Mouse (Mus musculus) layer of hippocampus, adult 18-20 months (tissue): ENCODE measurements at regions not wholly inside any gene's neighbourhood (a gene's known extent, or its start where the extent isn't known, plus 50 kb on each side); places are given as distances from the start of the nearest gene placed in this dataset.

Source experiments
- DNase-seq, 2 experiments: peaks; one replicate each; pipeline ENCODE4 v3.0.0; 2022; ENCODE audit warnings: low spot score in 2 of 2

DNA sequence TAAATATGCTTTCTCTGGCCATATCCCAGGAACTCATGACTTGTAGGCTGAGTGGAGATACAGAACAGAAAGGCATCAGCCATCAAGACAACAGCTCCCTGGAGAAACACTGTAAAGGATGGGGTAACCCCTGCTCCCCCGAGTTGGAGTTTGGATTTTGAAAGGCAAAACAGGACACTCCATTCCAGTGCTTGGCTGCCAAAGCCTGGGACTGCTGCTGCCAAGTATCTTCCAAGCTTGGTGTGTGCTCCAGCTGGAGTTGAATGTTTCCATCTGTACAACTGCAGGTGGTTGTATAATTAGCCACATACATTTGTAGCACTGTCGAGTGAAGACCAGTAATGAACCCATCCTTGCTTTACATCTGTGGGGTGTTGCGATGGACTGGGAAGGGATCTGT is 62.1 kb downstream of the 4933412E24Rik start:
- peak; percentile 72 to 91 for DNase-seq

DNA sequence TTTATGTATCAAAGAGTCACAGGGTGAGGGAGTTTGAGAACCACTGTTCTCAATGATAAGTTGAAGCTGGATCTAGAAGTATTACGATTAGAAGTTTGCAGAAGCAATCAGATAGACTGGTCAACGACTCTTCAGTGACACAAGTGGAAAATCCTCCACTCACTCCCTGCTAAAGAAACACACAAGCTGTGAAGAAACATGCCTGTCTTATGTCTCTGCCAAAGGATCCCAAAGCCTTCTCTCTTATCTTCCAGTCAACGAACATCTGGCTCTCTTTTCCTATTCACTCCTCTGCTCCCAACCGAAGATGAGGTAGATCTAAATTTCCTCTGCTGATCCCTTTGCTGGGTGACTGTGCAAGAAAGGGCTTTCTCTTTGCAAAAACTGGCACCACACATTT is 62.6 kb downstream of the 4933412E24Rik start:
- no peak for DNase-seq

DNA sequence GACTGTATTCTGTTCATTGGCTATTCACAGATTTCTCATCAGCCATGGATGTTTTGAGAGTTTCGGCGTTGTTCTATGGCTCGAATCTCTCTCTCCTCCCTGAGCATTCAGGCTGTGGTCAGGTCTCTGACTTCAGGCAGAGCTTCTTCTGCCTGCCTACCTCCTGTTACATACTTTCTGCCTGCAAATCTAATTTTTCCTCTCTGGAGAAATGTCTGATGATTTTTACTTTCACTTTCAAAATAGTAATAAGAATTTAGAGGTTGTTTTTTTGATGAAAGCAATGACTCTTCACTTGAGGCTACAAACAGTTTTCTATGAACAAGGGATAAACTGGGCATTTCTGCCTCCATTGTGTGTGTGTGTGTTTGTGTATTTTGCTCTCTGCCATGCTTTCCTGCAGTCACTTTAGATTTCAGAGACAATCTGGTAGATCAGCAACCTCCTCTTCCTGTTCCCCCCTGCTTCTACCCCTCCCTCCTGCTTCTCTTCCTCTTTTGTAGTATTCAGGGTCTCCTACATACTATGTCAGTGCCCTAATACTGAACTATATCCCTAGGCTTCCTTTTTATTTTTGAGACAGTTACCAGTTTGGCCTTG is 65.7 kb downstream of the 4933412E24Rik start:
- DNase-seq: no peak

DNA sequence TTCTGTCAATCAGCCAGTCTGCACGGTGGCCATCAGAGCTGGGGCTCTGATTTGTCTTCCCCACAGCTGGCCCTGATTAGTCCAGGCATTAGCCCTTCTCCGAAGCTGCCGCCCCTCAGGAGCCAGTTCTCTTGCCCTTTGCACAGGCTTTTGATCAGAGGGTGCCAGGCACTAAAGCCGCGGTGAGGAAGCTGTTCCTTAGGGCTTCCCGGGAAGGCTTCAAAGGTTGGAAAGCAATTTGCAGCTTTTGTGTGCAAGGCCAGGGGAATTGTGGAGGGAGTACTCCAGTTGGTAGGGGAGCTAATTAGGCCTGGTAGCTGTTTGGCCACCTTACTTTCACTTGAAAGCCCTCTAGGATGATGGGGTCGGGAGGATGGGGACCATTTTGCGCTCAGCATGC is 71.2 kb downstream of the 4933412E24Rik start:
- no peak for DNase-seq

DNA sequence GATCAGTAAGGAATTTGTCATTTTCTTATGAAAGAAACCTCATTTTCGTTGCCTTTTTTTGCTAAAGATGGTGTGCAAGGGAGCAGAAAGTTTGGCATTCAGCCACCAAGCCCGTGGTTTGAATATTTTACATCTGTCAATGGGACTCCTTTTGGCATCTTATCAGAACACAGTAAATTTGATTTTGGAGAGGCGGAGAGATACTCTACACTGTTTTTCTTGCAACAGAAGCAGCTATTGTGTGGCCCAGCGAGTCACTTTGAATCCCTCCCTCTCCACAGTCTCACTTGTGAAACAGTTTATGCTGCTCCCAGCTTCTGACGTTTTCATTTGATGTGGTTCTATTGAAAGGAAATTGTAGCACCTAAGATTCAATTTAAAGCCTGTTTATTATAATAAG is 79.9 kb downstream of the 4933412E24Rik start:
- peak in 1 of 2 experiments; percentile 63 for DNase-seq

DNA sequence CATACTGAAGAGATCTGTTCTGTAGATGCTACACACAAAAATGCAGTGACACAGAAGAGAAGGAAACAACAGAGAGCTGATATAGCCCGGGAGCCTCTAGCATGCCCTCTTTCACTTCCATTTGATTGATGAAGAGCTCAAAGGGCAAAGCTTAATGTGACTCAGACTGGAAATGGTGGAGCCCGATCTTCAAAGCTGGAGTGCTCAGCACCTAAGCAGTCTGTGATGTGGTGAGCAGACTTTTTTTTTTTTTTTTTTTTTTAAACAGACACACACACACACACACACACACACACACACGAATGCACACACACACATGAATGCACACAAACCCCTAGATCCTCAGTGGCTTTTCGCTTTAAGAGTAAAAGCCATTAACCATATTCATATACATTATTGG is 102.6 kb downstream of the 4933412E24Rik start:
- no peak for DNase-seq

DNA sequence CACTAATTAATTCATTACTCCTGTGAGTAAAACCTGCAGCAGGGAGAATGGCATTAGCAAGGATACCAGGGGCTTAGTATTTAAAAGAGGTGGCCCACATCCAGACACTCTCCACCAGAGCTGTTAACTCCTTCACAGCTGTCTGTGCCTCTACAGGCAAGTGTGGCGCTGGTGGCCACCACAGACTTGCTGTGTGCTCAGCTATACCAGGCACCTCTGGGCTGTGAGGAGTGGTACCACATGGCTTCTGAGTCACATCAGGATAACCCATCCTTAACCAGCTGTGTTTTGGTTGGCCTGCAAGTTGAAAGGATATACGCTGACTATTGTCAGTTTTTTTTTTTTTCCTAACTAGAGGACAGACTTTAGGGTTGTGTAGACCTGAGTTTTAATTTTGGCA is 108.1 kb downstream of the 4933412E24Rik start:
- DNase-seq: no peak

DNA sequence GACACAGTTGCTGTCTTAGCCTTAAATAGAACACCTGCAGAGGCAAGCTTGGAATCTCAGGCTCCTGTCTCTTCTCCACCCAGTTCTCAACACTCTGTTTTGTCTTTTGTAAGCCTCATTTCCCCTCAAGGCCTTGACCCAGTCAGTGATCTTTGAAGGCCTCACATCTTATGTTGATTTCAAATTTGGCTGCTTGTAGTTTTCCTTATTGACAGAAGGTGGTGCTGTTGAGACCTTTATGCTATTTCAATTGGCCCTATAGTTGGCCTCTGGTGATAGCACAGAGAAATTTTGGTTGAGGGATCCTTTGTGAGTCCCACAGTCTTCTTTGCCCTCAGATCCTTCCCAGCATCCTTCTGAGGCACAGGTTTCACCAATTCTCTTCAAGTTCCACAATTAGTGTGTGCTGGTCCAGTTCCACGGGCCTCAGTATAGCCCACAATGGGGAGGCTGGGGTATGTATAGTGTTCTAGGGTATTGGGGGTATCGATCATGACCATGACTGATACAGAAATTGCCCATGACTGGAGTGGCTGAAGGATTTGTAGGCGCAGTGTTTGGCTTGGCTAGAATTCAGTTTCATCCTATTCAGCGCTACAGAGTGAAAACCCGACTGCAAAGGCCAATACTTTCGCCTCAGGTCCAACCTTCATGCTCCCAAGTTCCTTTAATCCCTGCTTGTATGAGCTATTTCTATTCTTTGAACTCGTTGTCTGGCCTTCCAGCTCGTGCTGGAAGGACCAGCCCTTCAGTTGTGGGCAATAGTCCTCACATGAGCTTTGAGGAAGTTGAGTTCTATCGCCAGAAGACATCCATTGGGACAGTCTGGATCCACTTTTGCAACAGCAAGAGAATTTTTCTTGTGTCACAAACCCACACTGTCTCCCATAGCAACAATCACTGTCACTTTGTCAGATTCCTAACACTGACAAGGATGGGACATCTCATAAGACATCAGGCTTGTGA is 110.3 kb downstream of the 4933412E24Rik start:
- peak in 1 of 2 experiments; percentile 40 for DNase-seq

DNA sequence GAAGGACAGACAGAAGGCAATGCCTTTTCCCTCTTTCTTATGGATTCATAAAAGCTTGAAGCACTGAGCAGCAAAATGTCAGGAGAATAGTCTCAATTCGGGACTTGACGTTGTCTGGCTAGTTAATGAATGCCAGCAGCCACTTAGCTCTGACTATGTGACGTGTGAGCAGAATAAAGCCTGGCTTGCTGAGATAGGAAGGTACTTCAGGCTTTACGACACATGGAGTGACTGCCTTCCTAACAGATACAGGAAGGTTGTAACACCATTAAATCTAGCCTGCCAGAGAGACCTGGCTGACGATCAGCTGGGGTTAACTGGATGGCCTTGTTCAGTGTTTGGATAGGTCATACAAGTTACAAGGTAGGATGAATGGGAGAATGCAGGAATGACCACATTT is 111.7 kb downstream of the 4933412E24Rik start:
- no peak for DNase-seq

DNA sequence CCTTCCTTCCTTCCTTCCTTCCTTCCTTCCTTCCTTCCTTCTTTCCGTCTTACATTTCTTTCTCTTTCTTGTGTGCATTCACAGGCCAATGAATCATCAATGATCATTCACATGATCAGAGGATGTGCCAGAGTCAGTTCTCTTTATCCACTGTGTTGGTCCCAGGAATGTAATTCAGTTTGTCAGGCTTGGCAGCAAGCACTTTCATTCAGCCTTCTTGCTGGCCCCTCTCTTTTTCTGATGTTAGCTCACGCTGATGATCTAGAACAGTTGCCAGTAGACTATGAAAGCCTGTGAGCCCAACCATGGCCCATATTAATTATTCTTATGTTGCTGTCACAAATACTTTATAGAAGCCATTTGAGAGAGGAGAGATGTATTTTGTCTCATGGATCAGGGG is 127.4 kb downstream of the 4933412E24Rik start:
- no peak for DNase-seq

DNA sequence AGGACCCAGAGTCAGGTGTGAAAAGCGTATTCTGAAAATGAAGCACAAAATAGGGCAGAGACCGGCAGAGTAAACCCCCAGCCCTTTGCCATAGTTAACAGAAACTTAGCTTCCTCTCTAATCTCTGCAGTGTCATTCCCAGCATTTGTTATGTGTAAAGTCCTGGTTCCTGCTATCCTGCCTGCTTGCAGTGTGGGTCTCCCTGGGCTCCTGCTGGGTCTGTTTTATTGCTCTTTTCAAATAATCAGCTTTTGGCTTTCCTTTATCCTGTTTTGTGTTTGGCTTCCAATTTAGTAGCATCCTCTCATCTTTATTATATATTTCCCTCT is 128.3 kb downstream of the 4933412E24Rik start:
- DNase-seq: no peak

DNA sequence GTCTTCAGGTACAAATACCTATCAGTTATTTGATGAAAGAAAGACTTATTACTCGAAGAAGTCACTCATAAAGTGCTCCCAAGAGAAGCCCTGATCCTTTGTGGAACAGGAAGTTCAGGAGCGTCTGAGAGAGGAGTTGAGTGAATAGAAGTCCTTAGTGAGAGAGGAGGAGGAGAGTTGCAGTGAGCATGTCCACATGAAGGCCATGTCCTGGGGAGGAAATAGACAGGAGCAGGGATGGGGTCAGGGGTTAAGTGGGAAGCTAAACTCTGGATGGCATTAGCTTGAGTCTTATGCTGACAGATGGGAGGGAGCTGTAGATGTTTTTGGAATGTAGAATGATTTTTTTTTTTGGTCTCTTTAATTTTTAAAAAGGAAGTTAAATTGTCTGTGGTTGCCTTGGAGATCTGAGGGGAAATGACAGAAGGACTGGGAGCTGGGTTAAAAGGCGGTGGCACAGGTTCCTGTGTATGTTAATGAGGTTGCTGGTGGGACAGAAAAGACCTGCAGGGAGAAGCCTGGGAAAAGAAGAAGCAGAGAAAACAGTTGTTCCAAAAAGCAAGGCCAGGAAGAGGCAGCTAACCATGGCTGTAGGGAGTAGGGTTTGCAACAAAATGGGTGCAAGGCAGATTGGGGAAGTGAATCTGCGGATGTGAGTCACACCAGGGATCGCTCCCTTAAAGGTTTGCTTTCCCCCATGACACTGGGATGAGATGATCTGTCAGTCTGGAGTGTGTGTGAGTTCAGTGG is 128.9 kb downstream of the 4933412E24Rik start:
- no peak for DNase-seq

DNA sequence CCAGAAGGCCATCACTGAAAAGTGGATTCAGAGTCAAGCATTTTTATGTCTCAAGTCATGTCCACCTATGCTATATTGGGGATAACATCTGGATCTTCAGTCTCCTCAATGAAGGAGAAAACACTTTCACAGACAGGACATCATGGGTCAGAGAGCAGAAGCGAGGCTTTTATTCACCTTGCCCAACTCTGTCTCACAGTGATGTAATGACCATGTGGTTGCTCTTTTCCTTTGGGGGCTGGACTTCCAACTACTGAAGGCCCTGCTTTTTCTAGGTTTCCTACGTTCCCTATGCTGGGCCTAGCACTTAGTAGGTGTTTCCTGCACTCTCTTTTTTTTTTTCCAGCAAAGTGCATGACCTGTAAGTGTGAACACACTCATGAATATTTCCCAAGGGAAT is 130.4 kb downstream of the 4933412E24Rik start:
- DNase-seq: no peak

DNA sequence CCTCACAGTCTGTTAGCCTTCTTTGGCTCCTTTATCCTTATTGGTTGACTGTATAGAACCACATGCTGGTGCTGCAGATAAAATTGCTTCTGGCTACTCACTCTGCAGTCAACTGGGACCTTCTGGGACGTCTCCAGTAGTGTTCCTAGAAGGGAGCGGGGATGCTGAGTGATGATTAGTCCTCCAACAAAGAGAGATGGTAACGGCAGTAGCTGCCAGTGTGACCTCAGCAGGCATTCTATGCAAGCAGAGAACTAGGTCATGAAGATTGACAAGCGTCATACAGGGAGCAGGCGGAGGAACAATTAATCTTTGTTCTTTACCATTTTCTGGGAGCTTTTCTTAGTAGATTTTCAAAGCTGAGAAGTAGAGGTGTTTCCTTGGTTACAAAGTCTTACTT is 134.0 kb downstream of the 4933412E24Rik start:
- no peak for DNase-seq

DNA sequence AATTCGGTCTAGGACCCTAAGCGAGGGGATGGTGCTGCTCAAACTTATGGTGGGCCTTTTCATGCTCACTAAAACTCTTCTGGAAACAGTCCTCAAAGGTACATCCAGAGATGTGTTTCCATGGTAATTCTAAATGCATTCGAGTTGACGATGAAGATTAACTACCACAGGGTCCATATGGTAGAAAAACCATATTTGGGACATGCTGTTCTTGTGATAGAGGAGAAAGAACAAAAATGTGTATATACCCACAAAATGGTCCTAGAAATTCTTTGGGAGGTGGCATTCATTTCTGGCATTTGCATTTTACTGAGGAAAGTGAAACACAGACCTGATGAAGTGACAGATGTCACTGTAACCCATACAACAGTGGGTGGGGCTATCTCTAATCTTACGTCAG is 136.0 kb downstream of the 4933412E24Rik start:
- DNase-seq: no peak

DNA sequence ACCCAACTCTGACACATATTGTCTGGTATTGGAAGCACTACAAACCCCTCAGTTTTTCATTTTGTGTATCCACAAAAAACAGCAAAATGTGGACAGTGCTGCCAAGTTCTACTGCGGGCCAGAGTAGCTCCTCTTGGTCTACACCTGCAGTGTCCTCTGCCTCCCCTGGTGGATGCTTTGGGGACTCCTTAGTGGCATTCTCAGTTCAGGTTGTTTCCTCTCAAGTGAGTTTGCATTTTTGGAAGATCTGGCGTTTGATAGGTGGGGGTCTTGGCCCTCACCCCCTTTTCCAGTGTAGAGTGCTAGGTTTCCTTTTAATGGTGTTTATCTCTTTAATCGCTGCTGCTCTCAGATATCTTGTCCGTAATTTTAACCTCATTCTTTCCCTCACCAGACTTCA is 137.1 kb downstream of the 4933412E24Rik start:
- DNase-seq: no peak

DNA sequence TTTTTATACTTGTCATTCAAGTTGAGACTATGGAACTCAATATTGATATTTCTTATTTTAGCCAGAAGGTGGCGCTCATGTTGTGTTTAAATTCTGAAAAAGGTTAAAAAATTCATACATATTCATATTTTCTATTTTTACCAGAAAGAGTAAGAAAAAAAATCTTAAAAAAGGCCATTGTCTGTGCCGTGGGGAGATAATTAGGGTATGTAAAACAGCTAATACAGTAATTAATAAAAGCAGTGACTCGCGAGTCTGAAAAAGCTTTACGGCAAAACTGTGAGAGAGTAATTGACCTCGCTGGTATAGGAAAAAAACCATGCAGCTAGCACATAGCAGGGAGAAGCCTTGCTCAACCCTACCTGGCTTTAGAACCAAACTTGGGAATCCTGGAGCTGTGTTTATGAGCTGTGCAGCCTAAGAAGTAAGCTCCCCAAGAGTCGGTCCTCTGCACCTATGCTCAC is 140.1 kb downstream of the 4933412E24Rik start:
- DNase-seq: peak in 1 of 2 experiments; percentile 44

DNA sequence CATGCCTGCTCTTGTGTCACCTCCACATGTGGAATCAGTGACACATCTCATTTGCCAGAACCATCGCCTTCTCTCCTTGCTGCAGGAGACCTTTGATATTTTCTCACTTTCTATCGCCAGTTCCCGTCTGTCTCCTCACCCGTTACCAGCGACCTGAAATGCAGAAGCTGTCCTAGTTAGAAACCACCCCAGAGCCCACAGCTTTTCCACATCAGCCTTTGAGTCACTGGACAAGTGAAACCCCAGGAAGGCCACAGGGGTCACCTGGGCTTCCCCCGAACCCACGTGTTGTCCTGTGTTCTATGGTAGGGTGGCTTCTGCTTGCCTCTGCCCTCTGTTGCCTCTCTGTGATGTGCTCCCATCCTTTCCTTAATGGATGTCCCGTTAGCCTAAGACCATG is 149.7 kb downstream of the 4933412E24Rik start:
- DNase-seq: no peak

DNA sequence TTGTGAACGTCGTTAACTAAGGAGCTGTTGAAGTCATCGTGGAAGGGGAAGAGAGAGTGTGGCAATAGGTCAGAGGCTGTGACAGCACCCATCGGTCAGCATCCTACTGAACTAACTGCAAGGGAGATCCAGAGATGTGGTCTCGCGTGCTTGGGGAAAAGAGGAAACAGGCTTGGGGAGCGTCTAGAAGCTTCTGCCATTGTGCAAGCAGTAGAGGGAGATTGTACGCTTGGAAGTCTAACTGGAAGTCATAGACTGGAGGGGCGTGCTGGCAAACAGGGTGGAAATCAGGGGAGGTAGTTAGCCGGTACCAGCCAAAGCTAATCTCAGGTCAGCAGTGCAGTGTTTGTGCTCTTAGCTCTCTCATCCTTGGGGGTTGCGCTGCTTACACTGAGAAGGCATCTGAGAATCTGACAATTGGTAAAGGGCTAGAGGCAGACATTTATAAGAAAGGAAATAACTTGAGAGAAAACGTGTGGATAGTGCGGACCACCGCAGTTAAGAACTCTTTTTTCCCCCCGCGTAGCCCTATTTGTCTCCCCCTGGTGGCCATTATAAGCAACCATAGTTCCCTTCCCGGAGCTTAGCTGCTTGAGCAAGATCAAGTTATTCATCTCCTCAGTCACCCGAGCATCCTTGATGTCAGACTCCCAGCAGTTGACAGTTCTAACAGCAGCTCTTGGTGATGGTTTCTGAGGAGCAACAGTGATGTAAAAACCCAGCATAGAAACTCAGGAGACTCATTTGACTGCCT is 151.5 kb downstream of the 4933412E24Rik start:
- DNase-seq: no peak

DNA sequence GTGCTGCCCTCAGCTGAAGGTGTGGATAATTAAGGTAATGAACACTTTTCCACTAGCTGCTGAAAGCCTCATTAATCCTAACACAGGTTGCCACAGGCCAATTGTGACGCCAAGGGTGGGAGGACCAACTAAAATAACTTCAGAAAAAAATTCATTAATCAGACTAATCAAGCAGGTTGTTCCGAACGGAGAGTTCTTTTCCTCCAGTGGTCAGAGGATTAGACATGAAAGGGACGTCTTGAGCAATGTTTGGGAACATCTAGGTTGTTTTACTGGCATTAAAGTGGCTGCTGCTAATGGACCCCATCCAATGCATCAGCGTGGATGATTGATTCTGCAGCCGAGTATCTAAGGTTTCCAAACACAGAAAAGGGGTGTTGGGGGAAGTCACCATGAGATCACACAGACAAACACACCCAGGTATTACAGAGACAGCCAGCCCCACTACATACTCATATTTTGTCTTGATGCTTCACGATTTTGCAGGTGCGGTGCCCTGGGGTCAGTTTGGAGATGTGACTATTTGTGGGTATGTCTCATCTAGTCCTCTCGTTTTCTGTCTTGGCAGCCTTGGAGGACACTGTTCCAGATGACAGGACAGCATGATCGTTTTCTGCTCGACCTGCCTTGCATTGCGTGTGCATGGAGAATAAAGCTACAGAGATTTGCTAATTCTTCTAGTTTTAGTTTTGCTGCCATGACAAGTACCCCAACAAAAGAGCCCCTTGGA is 164.0 kb downstream of the 4933412E24Rik start:
- no peak for DNase-seq
